ENCODE assay signal across 14 mouse cellular contexts in genomic region chr7:127188305-127189276, GRCm38 (mm10). TPM values are rescaled to one million over a fixed set of nuclear protein-coding genes. Genes with fewer than 3 reads are reported as not detected.
DNase-seq lines count a peak whose midpoint lies in the region; ATAC-seq and TF ChIP-seq lines count a peak whose summit lies in the region.
"Had no signal": no experiment of that assay in that cellular context is flagged by ENCODE, and none has a peak within 500 bp of the region (broad histone marks: within the 10 kb centered on the region; RNA-seq: fewer than 3 reads in every experiment).

No protein-coding gene starts in this region.

- no peak overlapping the region for H3K4me3 ChIP-seq in spleen, adult 2 months (ENCODE audit: extremely low read depth, insufficient read depth, insufficient read length)
- H3K4me3 ChIP-seq in kidney, embryonic 14.5 days (ENCODE audit: low read length) = no peak overlapping the region
- H3K4me3 ChIP-seq in midbrain, postnatal 0 days (ENCODE audit: low read depth, low read length) = no peak overlapping the region
- H3K4me3 ChIP-seq: hindbrain, embryonic 15.5 days; layer of hippocampus, adult 2 months had no signal

- WGBS in spleen, adult 2 months = 46% methylated on average over 17 of the region's 17 CpGs
- 79% methylated on average over 17 of the region's 17 CpGs for WGBS in kidney, embryonic 14.5 days
- 86% methylated on average over 17 of the region's 17 CpGs for WGBS in midbrain, postnatal 0 days

- H3K4me2 ChIP-seq in kidney, embryonic 14.5 days (replicated peaks; ENCODE audit: low read depth, low read length) = no peak overlapping the region
- H3K4me2 ChIP-seq in midbrain, postnatal 0 days (ENCODE audit: low read depth, low read length, poor library complexity, severe bottlenecking) = no peak overlapping the region
- H3K4me2 ChIP-seq: hindbrain, embryonic 15.5 days had no signal

- peaks cover 6% of the 10 kb centered on the region; the same call in 1 of the 2 replicates for H3K4me1 ChIP-seq in spleen, adult 2 months (ENCODE audit: control insufficient read depth, insufficient read depth, insufficient read length)
- H3K4me1 ChIP-seq in kidney, embryonic 14.5 days (ENCODE audit: control insufficient read depth, insufficient read depth, low read length) = no peaks in the 10 kb centered on the region
- H3K4me1 ChIP-seq in midbrain, postnatal 0 days (ENCODE audit: insufficient read depth, low read length) = no peaks in the 10 kb centered on the region

- TF ChIP-seq CTCF in spleen, adult 2 months (IDR thresholded peaks at IDR 0.05; ENCODE audit: extremely low read depth, insufficient read depth, insufficient read length, insufficient replicate concordance) = no peak
- no peak for TF ChIP-seq CTCF in midbrain, postnatal 0 days (IDR thresholded peaks at IDR 0.05)

- H3K9me3 ChIP-seq in kidney, embryonic 14.5 days (ENCODE audit: control insufficient read depth, low read length) = no peaks in the 10 kb centered on the region
- no peaks in the 10 kb centered on the region for H3K9me3 ChIP-seq in midbrain, postnatal 0 days (ENCODE audit: low read length)
- H3K9me3 ChIP-seq: hindbrain, embryonic 15.5 days had no signal

- ATAC-seq in kidney, embryonic 14.5 days (ENCODE audit: low FRiP score, low TSS enrichment) = no peak
- ATAC-seq in midbrain, postnatal 0 days (ENCODE audit: low FRiP score) = no peak

- peak; percentile 41 for DNase-seq in adrenal gland, postnatal 14 days
- DNase-seq in adrenal gland, adult 18-20 months (ENCODE audit: low spot score in 2 of 2) = no peak
- no peak for DNase-seq in spleen, adult 2 months (ENCODE audit: low read depth in 1 of 2, low spot score in 2 of 2)
- DNase-seq in spleen, adult 12 weeks (ENCODE audit: low spot score) = no peak
- DNase-seq in naive thymus-derived CD4-positive, alpha-beta T cell, adult 2 months (ENCODE audit: low read depth) = peak; percentile 82
- no peak for DNase-seq in midbrain, postnatal 0 days (ENCODE audit: low spot score)
- no peak for DNase-seq in cerebellum, adult 11 months
- DNase-seq: heart, adult 18-20 months; kidney, adult 9 months; lung, postnatal 14 days; right cerebral cortex, adult 18-20 months had no signal

- peaks cover 19% of the 10 kb centered on the region for H3K36me3 ChIP-seq in spleen, adult 2 months (ENCODE audit: control insufficient read depth, insufficient read depth, low read length)
- peaks cover 23% of the 10 kb centered on the region for H3K36me3 ChIP-seq in kidney, embryonic 14.5 days (ENCODE audit: control insufficient read depth, insufficient read depth, low read length)
- H3K36me3 ChIP-seq in midbrain, postnatal 0 days (ENCODE audit: insufficient read depth, low read length) = peaks cover 13% of the 10 kb centered on the region; the same call in 1 of the 2 replicates

- no peaks in the 10 kb centered on the region for H3K27me3 ChIP-seq in spleen, adult 2 months (ENCODE audit: control insufficient read depth, insufficient read depth, low read length)
- H3K27me3 ChIP-seq in kidney, embryonic 14.5 days (ENCODE audit: control insufficient read depth, insufficient read depth, low read length) = no peaks in the 10 kb centered on the region
- H3K27me3 ChIP-seq in midbrain, postnatal 0 days (ENCODE audit: insufficient read depth, low read length) = no peaks in the 10 kb centered on the region
- H3K27me3 ChIP-seq: hindbrain, embryonic 15.5 days had no signal

- no peak overlapping the region for H3K9ac ChIP-seq in kidney, embryonic 14.5 days (ENCODE audit: low read depth, low read length)
- H3K9ac ChIP-seq in midbrain, postnatal 0 days (replicated peaks; ENCODE audit: low read length, poor library complexity, severe bottlenecking) = no peak overlapping the region
- H3K9ac ChIP-seq: hindbrain, embryonic 15.5 days had no signal

- TF ChIP-seq POLR2A in spleen, adult 2 months (IDR thresholded peaks at IDR 0.05; ENCODE audit: low read depth, low read length) = no peak

- H3K27ac ChIP-seq in spleen, adult 2 months (ENCODE audit: insufficient read depth, low read length) = peak overlapping the region; percentile 51
- H3K27ac ChIP-seq in kidney, embryonic 14.5 days (ENCODE audit: low read depth, low read length) = no peak overlapping the region
- H3K27ac ChIP-seq in midbrain, postnatal 0 days (ENCODE audit: low read depth, low read length) = no peak overlapping the region
- H3K27ac ChIP-seq: hindbrain, embryonic 15.5 days; layer of hippocampus, adult 2 months had no signal

RNA-seq across cellular contexts. Expression of gene Cd2bp2, which starts 7.3 kb away (rescaled TPM):
- total RNA-seq in adrenal gland, postnatal 14 days (2021) = 50.9 and 55.4 TPM in 2 replicates
- 10 to 100 TPM; 51.6 to 62.3 TPM for total RNA-seq in adrenal gland, adult 18-20 months (2021)
- 22.7 and 26.4 TPM in 2 replicates for polyA plus RNA-seq in spleen, adult 2 months (2012; rRNA removed)
- polyA plus RNA-seq in kidney, embryonic 14.5 days (2014; fragmentation: Nextera tagmentation; extraction: Ambion mirVana) = 41.0 and 57.6 TPM in 2 replicates
- 85.7 and 103 TPM in 2 replicates for total RNA-seq in midbrain, postnatal 0 days (2014; rRNA removed)
- polyA plus RNA-seq in midbrain, postnatal 0 days (2015; fragmentation: Nextera tagmentation; extraction: Ambion mirVana) = 62.6 and 64.8 TPM in 2 replicates

RNA-seq across cellular contexts. Expression of gene Tbc1d10b, which starts 19.7 kb away (rescaled TPM):
- 38.9 and 45.6 TPM in 2 replicates for total RNA-seq in adrenal gland, postnatal 14 days (2021)
- 10 to 100 TPM; 43.3 to 47.5 TPM for total RNA-seq in adrenal gland, adult 18-20 months (2021)
- 33.0 and 34.3 TPM in 2 replicates for polyA plus RNA-seq in spleen, adult 2 months (2012; rRNA removed)
- polyA plus RNA-seq in kidney, embryonic 14.5 days (2014; fragmentation: Nextera tagmentation; extraction: Ambion mirVana) = 13.5 and 19.7 TPM in 2 replicates
- 70.2 and 72.3 TPM in 2 replicates for total RNA-seq in midbrain, postnatal 0 days (2014; rRNA removed)
- 24.5 and 28.7 TPM in 2 replicates for polyA plus RNA-seq in midbrain, postnatal 0 days (2015; fragmentation: Nextera tagmentation; extraction: Ambion mirVana)

RNA-seq across cellular contexts. Expression of gene Mylpf, which starts 20.1 kb away (rescaled TPM):
- 4.3 and 4.9 TPM in 2 replicates for total RNA-seq in adrenal gland, postnatal 14 days (2021)
- 10 to 100 TPM in 1 of 2 experiments, under 1 TPM in 1; 0.66 to 16.3 TPM for total RNA-seq in adrenal gland, adult 18-20 months (2021)
- 1.2 and 5.2 TPM in 2 replicates for polyA plus RNA-seq in spleen, adult 2 months (2012; rRNA removed)
- polyA plus RNA-seq in kidney, embryonic 14.5 days (2014; fragmentation: Nextera tagmentation; extraction: Ambion mirVana) = 10.3 and 11.2 TPM in 2 replicates
- 0.90 and 1.4 TPM in 2 replicates for total RNA-seq in midbrain, postnatal 0 days (2014; rRNA removed)
- 1.5 and 2.2 TPM in 2 replicates for polyA plus RNA-seq in midbrain, postnatal 0 days (2015; fragmentation: Nextera tagmentation; extraction: Ambion mirVana)

RNA-seq across cellular contexts. Expression of gene Zfp553, which starts 44.3 kb away (rescaled TPM):
- total RNA-seq in adrenal gland, postnatal 14 days (2021) = 10.0 and 13.8 TPM in 2 replicates
- total RNA-seq in adrenal gland, adult 18-20 months (2021) = 10 to 100 TPM; 12.6 to 14.8 TPM
- 9.2 and 12.9 TPM in 2 replicates for polyA plus RNA-seq in spleen, adult 2 months (2012; rRNA removed)
- 23.0 and 26.2 TPM in 2 replicates for polyA plus RNA-seq in kidney, embryonic 14.5 days (2014; fragmentation: Nextera tagmentation; extraction: Ambion mirVana)
- total RNA-seq in midbrain, postnatal 0 days (2014; rRNA removed) = 37.4 and 39.6 TPM in 2 replicates
- 32.3 TPM in 2 replicates for polyA plus RNA-seq in midbrain, postnatal 0 days (2015; fragmentation: Nextera tagmentation; extraction: Ambion mirVana)

RNA-seq across cellular contexts. Expression of gene Sept1, which starts 44.3 kb away (rescaled TPM):
- 11.2 and 35.8 TPM in 2 replicates for total RNA-seq in adrenal gland, postnatal 14 days (2021)
- 1 to 10 TPM; 7.8 to 8.7 TPM for total RNA-seq in adrenal gland, adult 18-20 months (2021)
- 280 and 335 TPM in 2 replicates for polyA plus RNA-seq in spleen, adult 2 months (2012; rRNA removed)
- polyA plus RNA-seq in kidney, embryonic 14.5 days (2014; fragmentation: Nextera tagmentation; extraction: Ambion mirVana) = 18.5 and 21.6 TPM in 2 replicates
- 0.22 and 3.7 TPM in 2 replicates for total RNA-seq in midbrain, postnatal 0 days (2014; rRNA removed)
- polyA plus RNA-seq in midbrain, postnatal 0 days (2015; fragmentation: Nextera tagmentation; extraction: Ambion mirVana) = 4.2 and 5.3 TPM in 2 replicates

Comparison
In these comparisons a context has a peak if more than half of its experiments do, and no peak if none do; other contexts are left out.
1. DNase-seq: peak in adrenal gland, postnatal 14 days (single experiment) and naive thymus-derived CD4-positive, alpha-beta T cell, adult 2 months (single experiment); none in adrenal gland, adult 18-20 months (0 of 2), spleen, adult 2 months (0 of 2), spleen, adult 12 weeks (single experiment), midbrain, postnatal 0 days (single experiment) and cerebellum, adult 11 months (single experiment).